Mouse (Mus musculus) limb, embryonic 15.5 days (tissue): Measurements from ENCODE around the gene Rab11b. TPM values are rescaled to one million over a fixed set of nuclear protein-coding genes. Genes with fewer than 3 reads are reported as not detected.
"Not testable (repeated sequence)": the region's sequence is repeated elsewhere in the genome, so short reads cannot be mapped to it uniquely, and the experiment has no call there.

ENCODE experiments used
- ATAC-seq: fragments of 200-750 bp; cut with Nextera tagmentation; 2 replicates; pipeline ENCODE4 v1.8.0; 2017; ENCODE audit warnings: low read depth, moderate TSS enrichment; ENCODE audit not compliant: insufficient number of reproducible peaks, low FRiP score, low TSS enrichment
- H3K27ac ChIP-seq: fragments of 300-500 bp; sonication (generic); 2 replicates; pipeline ENCODE4 v1.5.1; 2015; ENCODE audit warnings: moderate library complexity, mild to moderate bottlenecking, inconsistent platforms
- H3K27me3 ChIP-seq: fragments of 300-500 bp; sonication (generic); 2 replicates; pipeline ENCODE4 v1.6.1; 2015; ENCODE audit warnings: inconsistent platforms
- H3K36me3 ChIP-seq: fragments of 300-500 bp; sonication (generic); 2 replicates; pipeline ENCODE4 v1.6.1; 2015; ENCODE audit warnings: inconsistent platforms
- H3K4me1 ChIP-seq: fragments of 300-500 bp; sonication (generic); 2 replicates; pipeline ENCODE4 v1.6.1; 2015; ENCODE audit warnings: inconsistent platforms
- H3K4me2 ChIP-seq: fragments of 300-500 bp; sonication (generic); 2 replicates; pipeline ENCODE4 v1.6.1; 2015; ENCODE audit warnings: mild to moderate bottlenecking, inconsistent platforms
- H3K4me3 ChIP-seq: fragments of 300-500 bp; sonication (generic); 2 replicates; pipeline ENCODE4 v1.5.1; 2015; ENCODE audit warnings: mild to moderate bottlenecking, inconsistent platforms
- H3K9ac ChIP-seq: fragments of 300-500 bp; sonication (generic); 2 replicates; pipeline ENCODE4 v1.6.1; 2015; ENCODE audit warnings: inconsistent platforms
- H3K9me3 ChIP-seq: fragments of 300-500 bp; sonication (generic); 2 replicates; pipeline ENCODE4 v1.6.1; 2016; ENCODE audit warnings: inconsistent platforms
- WGBS: fragments of 180-500 bp; shearing (Covaris S2); methylation state at CpG from one replicate; pipeline ENCODE4 v1.1.7; 2015; 5-methylcytosine and 5-hydroxymethylcytosine counted together
- polyA plus RNA-seq: library from polyadenylated mRNA; unstranded; fragments of >200 nt; fragmentation: Nextera tagmentation; extraction: Ambion mirVana; gene quantifications from 2 replicates; pipeline ENCODE4 v1.2.1, GENCODE M21; 2015

Gene Rab11b
- polyA plus RNA-seq, 1 experiment from 2014 or later = 257 TPM

GRCm38 (mm10) chr17:33732556-33733083 lies 27.7 kb downstream of the Rab11b start:
- H3K27me3 ChIP-seq, H3K4me1 ChIP-seq, H3K4me2 ChIP-seq, H3K36me3 ChIP-seq, H3K27ac ChIP-seq, H3K9ac ChIP-seq, ATAC-seq, H3K4me3 ChIP-seq, H3K9me3 ChIP-seq: not testable (repeated sequence)
- 63% methylated on average over 9 of the region's 9 CpGs for WGBS

GRCm38 (mm10) chr17:33729215-33729614 lies 31.1 kb downstream of the Rab11b start:
- Histone ChIP-seq H3K27ac (no peak overlapping the region), H3K36me3 (no peaks in the 10 kb centered on the region), H3K9ac (no peak overlapping the region), H3K4me1 (no peaks in the 10 kb centered on the region), H3K27me3 (no peaks in the 10 kb centered on the region), H3K9me3 (no peaks in the 10 kb centered on the region), H3K4me2 (no peak overlapping the region), H3K4me3 (no peak overlapping the region)
- 67% methylated on average over 2 of the region's 2 CpGs for WGBS
- ATAC-seq = no peak

- 80% methylated on average over 2 of the region's 2 CpGs for WGBS
- Histone ChIP-seq H3K36me3 (no peaks in the 10 kb centered on the region), H3K27me3 (no peaks in the 10 kb centered on the region), H3K9ac (no peak overlapping the region), H3K4me3 (no peak overlapping the region), H3K9me3 (no peaks in the 10 kb centered on the region), H3K4me1 (no peaks in the 10 kb centered on the region), H3K27ac (no peak overlapping the region), H3K4me2 (no peak overlapping the region)
- ATAC-seq = no peak
Measured at GRCm38 (mm10) chr17:33728396-33728795, 31.9 kb downstream of the Rab11b start.

GRCm38 (mm10) chr17:33719736-33720378 lies 40.5 kb downstream of the Rab11b start:
- ATAC-seq = no peak
- H3K9ac ChIP-seq = no peak overlapping the region
- WGBS = 91% methylated on average over 7 of the region's 7 CpGs
- H3K27me3 ChIP-seq = no peaks in the 10 kb centered on the region
- no peaks in the 10 kb centered on the region for H3K36me3 ChIP-seq
- no peak overlapping the region for H3K4me2 ChIP-seq
- H3K27ac ChIP-seq = no peak overlapping the region
- no peak overlapping the region for H3K4me3 ChIP-seq
- H3K4me1 ChIP-seq = peaks cover 10% of the 10 kb centered on the region; the same call in 1 of the 2 replicates
- no peaks in the 10 kb centered on the region for H3K9me3 ChIP-seq

- no peaks in the 10 kb centered on the region for H3K36me3 ChIP-seq
- H3K9ac ChIP-seq = no peak overlapping the region
- H3K4me2 ChIP-seq = peak overlapping the region; percentile 76
- no peak for ATAC-seq
- no peaks in the 10 kb centered on the region for H3K27me3 ChIP-seq
- peak overlapping the region; percentile 93 for H3K4me3 ChIP-seq
- 49% methylated on average over 10 of the region's 10 CpGs for WGBS
- no peak overlapping the region for H3K27ac ChIP-seq
- peaks cover 10% of the 10 kb centered on the region; the same call in 1 of the 2 replicates for H3K4me1 ChIP-seq
- H3K9me3 ChIP-seq = no peaks in the 10 kb centered on the region
Measured at GRCm38 (mm10) chr17:33718944-33719725, 41.2 kb downstream of the Rab11b start.

GRCm38 (mm10) chr17:33718384-33718881 lies 41.9 kb downstream of the Rab11b start, which contains the start of gene March2:
Gene March2, minus strand, starts transcription at chr17:33718670.
- Histone ChIP-seq H3K4me2 (peak within 1 kb of the TSS; percentile 76), H3K36me3 (no peaks in the 10 kb centered on the region), H3K9me3 (no peaks in the 10 kb centered on the region), H3K4me1 (peaks cover 10% of the 10 kb centered on the region; the same call in 1 of the 2 replicates), H3K4me3 (peak within 1 kb of the TSS; percentile 93), H3K27me3 (no peaks in the 10 kb centered on the region), H3K9ac (peak within 1 kb of the TSS; percentile 76), H3K27ac (no peak within 1 kb of the TSS)
- ATAC-seq = peak; percentile 99
- under 1% methylated on average over 46 of the region's 46 CpGs for WGBS

- peaks cover 10% of the 10 kb centered on the region; the same call in 1 of the 2 replicates for H3K4me1 ChIP-seq
- ATAC-seq = no peak
- no peak overlapping the region for H3K27ac ChIP-seq
- H3K36me3 ChIP-seq = no peaks in the 10 kb centered on the region
- H3K9me3 ChIP-seq = no peaks in the 10 kb centered on the region
- peak overlapping the region; percentile 76 for H3K9ac ChIP-seq
- peak overlapping the region; percentile 93 for H3K4me3 ChIP-seq
- peak overlapping the region; percentile 76 for H3K4me2 ChIP-seq
- WGBS = 6% methylated on average over 8 of the region's 8 CpGs
- H3K27me3 ChIP-seq = no peaks in the 10 kb centered on the region
Measured at GRCm38 (mm10) chr17:33717982-33718381, 42.3 kb downstream of the Rab11b start.

GRCm38 (mm10) chr17:33717246-33717645 lies 43.1 kb downstream of the Rab11b start:
- no peak overlapping the region for H3K4me2 ChIP-seq
- peaks cover 10% of the 10 kb centered on the region; the same call in 1 of the 2 replicates for H3K4me1 ChIP-seq
- H3K4me3 ChIP-seq = no peak overlapping the region
- 94% methylated on average over 1 of the region's 1 CpGs for WGBS
- no peaks in the 10 kb centered on the region for H3K36me3 ChIP-seq
- no peaks in the 10 kb centered on the region for H3K27me3 ChIP-seq
- H3K9ac ChIP-seq = no peak overlapping the region
- ATAC-seq = no peak
- H3K9me3 ChIP-seq = no peaks in the 10 kb centered on the region
- no peak overlapping the region for H3K27ac ChIP-seq

- Histone ChIP-seq H3K27me3 (no peaks in the 10 kb centered on the region), H3K4me3 (no peak overlapping the region), H3K9ac (no peak overlapping the region), H3K4me1 (peaks cover 10% of the 10 kb centered on the region; the same call in 1 of the 2 replicates), H3K4me2 (no peak overlapping the region), H3K27ac (no peak overlapping the region), H3K9me3 (no peaks in the 10 kb centered on the region), H3K36me3 (peaks cover under 1% of the 10 kb centered on the region; the same call in 1 of the 2 replicates)
- WGBS = 93% methylated on average over 1 of the region's 1 CpGs
- no peak for ATAC-seq
Measured at GRCm38 (mm10) chr17:33714779-33715178, 45.6 kb downstream of the Rab11b start.

- H3K27me3 ChIP-seq = no peaks in the 10 kb centered on the region
- H3K4me1 ChIP-seq = peaks cover 7% of the 10 kb centered on the region; the same call in 1 of the 2 replicates
- H3K9ac ChIP-seq = no peak overlapping the region
- peaks cover 13% of the 10 kb centered on the region for H3K36me3 ChIP-seq
- no peak for ATAC-seq
- H3K9me3 ChIP-seq = no peaks in the 10 kb centered on the region
- H3K4me2 ChIP-seq = no peak overlapping the region
- 82% methylated on average over 5 of the region's 5 CpGs for WGBS
- no peak overlapping the region for H3K4me3 ChIP-seq
- H3K27ac ChIP-seq = no peak overlapping the region
Measured at GRCm38 (mm10) chr17:33713271-33713670, 47.1 kb downstream of the Rab11b start.

- Histone ChIP-seq H3K36me3 (peaks cover 20% of the 10 kb centered on the region), H3K9ac (no peak overlapping the region), H3K27ac (no peak overlapping the region), H3K4me3 (no peak overlapping the region), H3K9me3 (no peaks in the 10 kb centered on the region), H3K27me3 (no peaks in the 10 kb centered on the region), H3K4me1 (no peaks in the 10 kb centered on the region), H3K4me2 (no peak overlapping the region)
- WGBS = 78% methylated on average over 3 of the region's 3 CpGs
- ATAC-seq = no peak
Measured at GRCm38 (mm10) chr17:33709834-33710233, 50.5 kb downstream of the Rab11b start.

GRCm38 (mm10) chr17:33703091-33703490 lies 57.2 kb downstream of the Rab11b start:
- 85% methylated on average over 9 of the region's 9 CpGs for WGBS
- no peaks in the 10 kb centered on the region for H3K27me3 ChIP-seq
- H3K9ac ChIP-seq = no peak overlapping the region
- H3K4me2 ChIP-seq = no peak overlapping the region
- no peaks in the 10 kb centered on the region for H3K9me3 ChIP-seq
- H3K27ac ChIP-seq = no peak overlapping the region
- peaks cover 20% of the 10 kb centered on the region for H3K36me3 ChIP-seq
- H3K4me3 ChIP-seq = no peak overlapping the region
- H3K4me1 ChIP-seq = no peaks in the 10 kb centered on the region
- no peak for ATAC-seq
